Mouse (Mus musculus): ENCODE results near the gene BC147527. TPM values are rescaled to one million over a fixed set of nuclear protein-coding genes. Genes with fewer than 3 reads are reported as not detected.
A peak's percentile ranks its signal among the peaks of the same experiment; 100 is the strongest.
"Not testable (repeated sequence)": the region's sequence is repeated elsewhere in the genome, so short reads cannot be mapped to it uniquely, and the experiment has no call there.

BC147527 gene
- total and polyA plus RNA-seq, 2 experiments from 2014 or later: 0.15 TPM; not detected in 1

DNA sequence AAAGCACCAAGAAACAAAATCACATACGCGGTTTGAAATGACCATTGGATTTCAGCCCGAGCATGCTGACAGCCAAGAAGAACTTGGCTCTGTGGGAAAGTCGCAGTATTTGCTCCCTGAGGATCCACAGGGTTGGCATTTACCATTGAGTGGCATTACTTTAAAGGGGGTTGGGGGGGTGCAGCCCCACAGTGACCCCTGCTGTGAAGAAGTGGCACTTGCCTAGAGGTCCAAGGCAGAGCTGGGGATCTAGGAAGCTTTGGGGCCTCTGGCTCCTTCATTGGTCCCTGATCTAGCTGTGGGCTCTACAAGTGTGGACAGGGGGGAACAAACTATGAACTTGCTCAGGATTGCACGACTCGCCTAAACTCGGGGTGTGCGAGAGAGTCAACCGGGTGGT, 21.4 kb upstream of the BC147527 start:
- no peaks in the 10 kb centered on the region for H3K9me3 ChIP-seq (ENCODE audit: low read length)
- 87% methylated on average over 9 of the region's 9 CpGs for WGBS
- H3K4me3 ChIP-seq (ENCODE audit: low read length): no peak overlapping the region
- TF ChIP-seq CTCF (IDR thresholded peaks at IDR 0.05; ENCODE audit: low read depth): no peak
- H3K27ac ChIP-seq: no peak overlapping the region
- DNase-seq (ENCODE audit: low spot score) (no peak), ATAC-seq (no peak)
- no peak overlapping the region for H3K9ac ChIP-seq (replicated peaks; ENCODE audit: low read length)
- H3K36me3 ChIP-seq (ENCODE audit: insufficient read depth, low read length): no peaks in the 10 kb centered on the region
- H3K27me3 ChIP-seq (ENCODE audit: insufficient read depth, low read length): no peaks in the 10 kb centered on the region
- H3K4me2 ChIP-seq (ENCODE audit: low read depth, low read length): no peak overlapping the region
- no peaks in the 10 kb centered on the region for H3K4me1 ChIP-seq (ENCODE audit: insufficient read depth, low read length)

DNA sequence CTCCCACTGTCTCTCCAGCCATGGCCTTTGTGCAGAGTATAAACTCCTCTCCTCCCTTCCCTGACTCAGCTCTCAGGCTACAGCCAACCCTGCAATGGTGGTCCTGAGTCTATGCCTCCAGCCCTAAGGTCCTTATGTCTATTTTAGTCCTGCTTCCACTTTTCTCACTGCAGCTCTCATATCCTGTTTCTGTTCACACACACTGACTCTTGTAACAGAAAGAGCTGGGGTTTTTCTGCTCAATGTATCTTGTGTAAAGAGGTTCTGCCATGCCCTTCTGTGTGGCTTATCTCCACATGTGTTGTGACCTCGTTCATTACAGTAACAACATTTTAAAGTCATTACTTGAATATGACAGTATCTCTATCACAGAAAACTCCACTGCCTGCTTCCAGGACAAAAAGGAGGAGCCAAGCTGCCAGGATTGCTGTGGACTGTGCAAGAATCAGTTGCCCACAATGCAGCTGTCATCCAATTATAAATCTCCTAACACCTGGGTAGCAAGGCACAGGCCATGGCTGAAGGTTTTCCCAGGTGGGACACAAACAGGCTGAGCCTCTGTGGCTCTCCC, 783 bp upstream of the BC147527 start:
- WGBS: 70% methylated on average over 1 of the region's 1 CpGs
- Histone ChIP-seq H3K36me3 (ENCODE audit: insufficient read depth, low read length) (no peaks in the 10 kb centered on the region), H3K27ac (no peak overlapping the region), H3K4me2 (ENCODE audit: low read depth, low read length) (no peak overlapping the region), H3K4me1 (ENCODE audit: insufficient read depth, low read length) (no peaks in the 10 kb centered on the region), H3K9ac (replicated peaks; ENCODE audit: low read length) (no peak overlapping the region), H3K9me3 (ENCODE audit: low read length) (no peaks in the 10 kb centered on the region), H3K4me3 (ENCODE audit: low read length) (no peak overlapping the region), H3K27me3 (ENCODE audit: insufficient read depth, low read length) (no peaks in the 10 kb centered on the region)
- TF ChIP-seq CTCF (IDR thresholded peaks at IDR 0.05; ENCODE audit: low read depth): no peak
- DNase-seq (ENCODE audit: low spot score) (no peak), ATAC-seq (no peak)

GRCm38 (mm10) chr13:120300853-120301252, 661 bp downstream of the BC147527 start:
- ATAC-seq (no peak), DNase-seq (ENCODE audit: low spot score) (no peak)
- H3K36me3 ChIP-seq (ENCODE audit: insufficient read depth, low read length): no peaks in the 10 kb centered on the region
- no peaks in the 10 kb centered on the region for H3K27me3 ChIP-seq (ENCODE audit: insufficient read depth, low read length)
- no peaks in the 10 kb centered on the region for H3K4me1 ChIP-seq (ENCODE audit: insufficient read depth, low read length)
- 84% methylated on average over 4 of the region's 4 CpGs for WGBS
- H3K4me2 ChIP-seq (ENCODE audit: low read depth, low read length): no peak overlapping the region
- no peak overlapping the region for H3K9ac ChIP-seq (replicated peaks; ENCODE audit: low read length)
- no peak overlapping the region for H3K4me3 ChIP-seq (ENCODE audit: low read length)
- no peak overlapping the region for H3K27ac ChIP-seq
- H3K9me3 ChIP-seq (ENCODE audit: low read length): no peaks in the 10 kb centered on the region
- TF ChIP-seq CTCF (IDR thresholded peaks at IDR 0.05; ENCODE audit: low read depth): no peak

- no peak for TF ChIP-seq CTCF (IDR thresholded peaks at IDR 0.05; ENCODE audit: low read depth)
- WGBS: 81% methylated on average over 4 of the region's 4 CpGs
- Histone ChIP-seq H3K4me1 (ENCODE audit: insufficient read depth, low read length) (no peaks in the 10 kb centered on the region), H3K4me2 (ENCODE audit: low read depth, low read length) (no peak overlapping the region), H3K4me3 (ENCODE audit: low read length) (no peak overlapping the region), H3K9ac (replicated peaks; ENCODE audit: low read length) (no peak overlapping the region), H3K36me3 (ENCODE audit: insufficient read depth, low read length) (no peaks in the 10 kb centered on the region), H3K9me3 (ENCODE audit: low read length) (no peaks in the 10 kb centered on the region), H3K27ac (no peak overlapping the region), H3K27me3 (ENCODE audit: insufficient read depth, low read length) (no peaks in the 10 kb centered on the region)
- ATAC-seq (no peak), DNase-seq (ENCODE audit: low spot score) (no peak)
Observed at GRCm38 (mm10) chr13:120310749-120311148, 10.6 kb downstream of the BC147527 start.

DNA sequence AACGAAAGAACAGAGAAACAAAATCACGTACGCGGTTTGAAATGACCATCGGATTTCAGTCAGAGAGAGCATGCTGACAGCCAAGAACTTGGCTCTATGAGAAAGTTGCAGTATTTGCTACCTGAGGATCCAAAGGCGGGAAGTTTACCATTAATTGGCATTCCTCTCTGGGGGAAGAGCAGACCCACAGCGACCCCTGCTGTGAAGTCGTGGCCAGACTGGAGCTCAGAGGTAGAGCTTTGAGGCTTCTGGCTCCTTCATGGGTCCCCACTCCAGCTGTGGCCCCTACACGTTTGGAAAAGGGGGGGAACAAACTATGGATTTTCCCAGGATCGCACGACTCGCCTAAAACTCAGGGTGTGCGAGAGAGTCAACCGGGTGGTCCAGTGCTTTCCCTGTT, 13.4 kb downstream of the BC147527 start:
- WGBS: 44% methylated on average over 14 of the region's 14 CpGs
- DNase-seq (ENCODE audit: low spot score) (peak; percentile 9), ATAC-seq (no peak)
- H3K27me3 ChIP-seq (ENCODE audit: insufficient read depth, low read length): no peaks in the 10 kb centered on the region
- no peak overlapping the region for H3K9ac ChIP-seq (replicated peaks; ENCODE audit: low read length)
- no peaks in the 10 kb centered on the region for H3K4me1 ChIP-seq (ENCODE audit: insufficient read depth, low read length)
- no peak overlapping the region for H3K4me3 ChIP-seq (ENCODE audit: low read length)
- no peaks in the 10 kb centered on the region for H3K9me3 ChIP-seq (ENCODE audit: low read length)
- peak; percentile 41 for TF ChIP-seq CTCF (IDR thresholded peaks at IDR 0.05; ENCODE audit: low read depth)
- H3K36me3 ChIP-seq (ENCODE audit: insufficient read depth, low read length): no peaks in the 10 kb centered on the region
- H3K27ac ChIP-seq: no peak overlapping the region
- peak overlapping the region; percentile 8; the same call in 1 of the 2 replicates for H3K4me2 ChIP-seq (ENCODE audit: low read depth, low read length)

DNA sequence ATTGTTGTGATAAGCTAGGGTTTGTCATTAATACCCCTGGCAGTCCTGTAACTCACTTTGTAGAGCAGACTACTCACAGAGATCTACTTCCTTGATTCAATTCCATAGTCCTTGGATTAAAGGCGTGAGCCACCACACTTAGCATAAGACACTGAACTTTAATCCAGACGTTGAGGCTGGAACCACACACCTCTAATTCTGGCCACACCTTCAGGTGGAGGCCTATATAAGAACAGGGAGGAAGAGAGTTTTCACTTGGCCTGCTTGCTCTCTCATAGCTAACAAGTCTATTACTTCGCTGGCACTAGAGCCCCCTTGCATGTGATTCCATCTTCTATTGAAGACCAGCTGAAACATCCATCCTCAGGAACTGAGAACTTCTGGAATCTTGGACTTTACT, 16.4 kb downstream of the BC147527 start, which contains the start of gene Tcstv3:
Gene Tcstv3 (plus strand): TSS at position 301 of the 400 bp plus-strand sequence.
- H3K4me2 ChIP-seq (ENCODE audit: low read depth, low read length); H3K4me1 ChIP-seq (ENCODE audit: insufficient read depth, low read length); DNase-seq (ENCODE audit: low spot score); H3K36me3 ChIP-seq (ENCODE audit: insufficient read depth, low read length); H3K9ac ChIP-seq (replicated peaks; ENCODE audit: low read length); H3K27ac ChIP-seq; H3K9me3 ChIP-seq (ENCODE audit: low read length); ATAC-seq; H3K4me3 ChIP-seq (ENCODE audit: low read length); H3K27me3 ChIP-seq (ENCODE audit: insufficient read depth, low read length): not testable (repeated sequence)
- WGBS: 75% methylated on average over 3 of the region's 3 CpGs

- 72% methylated on average over 3 of the region's 3 CpGs for WGBS
Observed at GRCm38 (mm10) chr13:120320183-120320582, 20.0 kb downstream of the BC147527 start.

More at GRCm38 (mm10) chr13:120320183-120320582, 20.0 kb downstream of the BC147527 start:
- Histone ChIP-seq H3K9ac (replicated peaks; ENCODE audit: low read length) (no peak overlapping the region), H3K4me3 (ENCODE audit: low read length) (no peak overlapping the region), H3K4me1 (ENCODE audit: insufficient read depth, low read length) (no peaks in the 10 kb centered on the region), H3K36me3 (ENCODE audit: insufficient read depth, low read length) (no peaks in the 10 kb centered on the region), H3K9me3 (ENCODE audit: low read length) (no peaks in the 10 kb centered on the region), H3K4me2 (ENCODE audit: low read depth, low read length) (no peak overlapping the region), H3K27me3 (ENCODE audit: insufficient read depth, low read length) (no peaks in the 10 kb centered on the region), H3K27ac (no peak overlapping the region)
- no peak for TF ChIP-seq CTCF (IDR thresholded peaks at IDR 0.05; ENCODE audit: low read depth)
- ATAC-seq (no peak), DNase-seq (ENCODE audit: low spot score) (no peak)
